Mouse (Mus musculus) liver, postnatal 0 days (tissue): ENCODE measurements around the gene LTO1. TPM values are rescaled to one million over a fixed set of nuclear protein-coding genes. Genes with fewer than 3 reads are reported as not detected.
A peak's percentile ranks its signal among the peaks of the same experiment; 100 is the strongest.

Experiments used
- ATAC-seq: fragments of 200-750 bp; cut with Nextera tagmentation; 2 replicates; pipeline ENCODE4 v1.8.0; 2017; ENCODE audit warnings: mild to moderate bottlenecking, moderate library complexity
- DNase-seq: peaks from one replicate; pipeline ENCODE4 v3.0.0-alpha.2; 2016
- H3K27ac ChIP-seq: fragments of 300-500 bp; sonication (generic); 2 replicates; pipeline ENCODE4 v1.5.1; 2014; ENCODE audit warnings: antibody characterized with exemption, moderate library complexity, mild to moderate bottlenecking, low read depth
- H3K27me3 ChIP-seq: fragments of 300-500 bp; sonication (generic); 2 replicates; pipeline ENCODE4 v1.6.1; 2014; ENCODE audit warnings: low read length, control low read depth, mixed read lengths; ENCODE audit not compliant: insufficient read depth
- H3K36me3 ChIP-seq: fragments of 300-500 bp; sonication (generic); replicated peaks from 2 replicates; pipeline ENCODE4 v1.6.1; 2014; ENCODE audit warnings: mild to moderate bottlenecking, control low read depth, low read length, moderate library complexity, mixed read lengths; ENCODE audit not compliant: insufficient read depth
- H3K4me1 ChIP-seq: fragments of 300-500 bp; sonication (generic); 2 replicates; pipeline ENCODE4 v1.6.1; 2014; ENCODE audit warnings: antibody characterized with exemption, mild to moderate bottlenecking, control low read depth; ENCODE audit not compliant: insufficient read depth
- H3K4me2 ChIP-seq: fragments of 300-500 bp; sonication (generic); 2 replicates; pipeline ENCODE4 v1.6.1; 2014; ENCODE audit warnings: low read depth, mild to moderate bottlenecking, low read length, moderate library complexity, mixed read lengths
- H3K4me3 ChIP-seq: fragments of 300-500 bp; sonication (generic); 2 replicates; pipeline ENCODE4 v1.5.1; 2014; ENCODE audit warnings: low read depth, low read length
- H3K9ac ChIP-seq: fragments of 300-500 bp; sonication (generic); replicated peaks from 2 replicates; pipeline ENCODE4 v1.6.1; 2014; ENCODE audit warnings: mild to moderate bottlenecking, moderate library complexity
- H3K9me3 ChIP-seq: fragments of 300-500 bp; sonication (generic); 2 replicates; pipeline ENCODE4 v1.6.1; 2016; ENCODE audit warnings: mild to moderate bottlenecking, control low read depth, low read length, mixed read lengths
- CTCF ChIP-seq: sonication (generic); IDR thresholded peaks from 2 replicates; pipeline ENCODE4 v1.5.1; 2016; ENCODE audit warnings: antibody characterized with exemption, low read depth
- EP300 ChIP-seq: IDR thresholded peaks from 2 replicates; pipeline ENCODE4 v1.6.1; 2016; ENCODE audit warnings: antibody characterized with exemption, low read depth, mild to moderate bottlenecking
- WGBS: fragments of 180-500 bp; shearing (Covaris S2); extraction: QIAGEN DNeasy Blood & Tissue Kit; methylation state at CpG from one replicate; pipeline ENCODE4 v1.1.7; 2014; ENCODE audit not compliant: insufficient replicate concordance; 5-methylcytosine and 5-hydroxymethylcytosine counted together
- polyA plus RNA-seq: library from polyadenylated mRNA; unstranded; fragments of >200 nt; fragmentation: Nextera tagmentation; extraction: Ambion mirVana; gene quantifications from 2 replicates; pipeline ENCODE4 v1.2.1, GENCODE M21; 2015

The LTO1 gene
- polyA plus RNA-seq, 1 experiment from 2014 or later: 7.0 TPM

GRCm38 (mm10) chr7:144958509-144959395, 43.9 kb downstream of the LTO1 start:
- Histone ChIP-seq H3K27ac (no peak overlapping the region), H3K36me3 (no peaks in the 10 kb centered on the region), H3K4me2 (no peak overlapping the region), H3K9me3 (no peaks in the 10 kb centered on the region), H3K4me3 (no peak overlapping the region), H3K9ac (no peak overlapping the region), H3K4me1 (no peaks in the 10 kb centered on the region), H3K27me3 (no peaks in the 10 kb centered on the region)
- 54% methylated on average over 12 of the region's 12 CpGs for WGBS
- DNase-seq (no peak), ATAC-seq (no peak)
- no peak for TF ChIP-seq CTCF
- TF ChIP-seq EP300: no peak

GRCm38 (mm10) chr7:144963911-144964310, 49.0 kb downstream of the LTO1 start:
- H3K9me3 ChIP-seq: no peaks in the 10 kb centered on the region
- DNase-seq (no peak), ATAC-seq (no peak)
- H3K4me2 ChIP-seq: no peak overlapping the region
- no peaks in the 10 kb centered on the region for H3K36me3 ChIP-seq
- 76% methylated on average over 1 of the region's 1 CpGs for WGBS
- no peaks in the 10 kb centered on the region for H3K4me1 ChIP-seq
- H3K4me3 ChIP-seq: no peak overlapping the region
- TF ChIP-seq CTCF: no peak
- no peak for TF ChIP-seq EP300
- H3K27ac ChIP-seq: no peak overlapping the region
- H3K27me3 ChIP-seq: no peaks in the 10 kb centered on the region
- H3K9ac ChIP-seq: no peak overlapping the region

GRCm38 (mm10) chr7:144964316-144964715, 49.4 kb downstream of the LTO1 start:
- Histone ChIP-seq H3K4me3 (no peak overlapping the region), H3K4me2 (no peak overlapping the region), H3K27me3 (no peaks in the 10 kb centered on the region), H3K9ac (no peak overlapping the region), H3K27ac (no peak overlapping the region), H3K36me3 (no peaks in the 10 kb centered on the region), H3K9me3 (no peaks in the 10 kb centered on the region), H3K4me1 (no peaks in the 10 kb centered on the region)
- DNase-seq: no peak
- ATAC-seq: no peak
- TF ChIP-seq CTCF (no peak), EP300 (no peak)
- WGBS: 48% methylated on average over 4 of the region's 4 CpGs

- Histone ChIP-seq H3K27ac (no peak overlapping the region), H3K4me3 (no peak overlapping the region), H3K9ac (no peak overlapping the region), H3K27me3 (no peaks in the 10 kb centered on the region), H3K4me1 (no peaks in the 10 kb centered on the region), H3K9me3 (no peaks in the 10 kb centered on the region), H3K4me2 (no peak overlapping the region), H3K36me3 (no peaks in the 10 kb centered on the region)
- TF ChIP-seq EP300: no peak
- TF ChIP-seq CTCF: no peak
- no peak for ATAC-seq
- 63% methylated on average over 5 of the region's 5 CpGs for WGBS
- DNase-seq: no peak
Observed at GRCm38 (mm10) chr7:144965893-144966292, 51.0 kb downstream of the LTO1 start.

GRCm38 (mm10) chr7:144970997-144971768, 56.3 kb downstream of the LTO1 start:
- DNase-seq (no peak), ATAC-seq (peak; percentile 35; the same call in 1 of the 2 replicates)
- Histone ChIP-seq H3K4me1 (no peaks in the 10 kb centered on the region), H3K27me3 (no peaks in the 10 kb centered on the region), H3K4me3 (no peak overlapping the region), H3K9me3 (no peaks in the 10 kb centered on the region), H3K36me3 (no peaks in the 10 kb centered on the region), H3K27ac (no peak overlapping the region), H3K4me2 (no peak overlapping the region), H3K9ac (no peak overlapping the region)
- TF ChIP-seq EP300: no peak
- TF ChIP-seq CTCF: no peak
- 60% methylated on average over 8 of the region's 8 CpGs for WGBS

GRCm38 (mm10) chr7:144971769-144972168, 56.9 kb downstream of the LTO1 start:
- Histone ChIP-seq H3K36me3 (no peaks in the 10 kb centered on the region), H3K4me3 (no peak overlapping the region), H3K4me2 (no peak overlapping the region), H3K27ac (no peak overlapping the region), H3K9me3 (no peaks in the 10 kb centered on the region), H3K27me3 (no peaks in the 10 kb centered on the region), H3K9ac (no peak overlapping the region), H3K4me1 (no peaks in the 10 kb centered on the region)
- no peak for ATAC-seq
- no peak for DNase-seq
- no peak for TF ChIP-seq EP300
- no peak for TF ChIP-seq CTCF
- WGBS: 37% methylated on average over 2 of the region's 2 CpGs
